16 mouse cellular contexts compared by ENCODE assay signal in the genomic region with DNA sequence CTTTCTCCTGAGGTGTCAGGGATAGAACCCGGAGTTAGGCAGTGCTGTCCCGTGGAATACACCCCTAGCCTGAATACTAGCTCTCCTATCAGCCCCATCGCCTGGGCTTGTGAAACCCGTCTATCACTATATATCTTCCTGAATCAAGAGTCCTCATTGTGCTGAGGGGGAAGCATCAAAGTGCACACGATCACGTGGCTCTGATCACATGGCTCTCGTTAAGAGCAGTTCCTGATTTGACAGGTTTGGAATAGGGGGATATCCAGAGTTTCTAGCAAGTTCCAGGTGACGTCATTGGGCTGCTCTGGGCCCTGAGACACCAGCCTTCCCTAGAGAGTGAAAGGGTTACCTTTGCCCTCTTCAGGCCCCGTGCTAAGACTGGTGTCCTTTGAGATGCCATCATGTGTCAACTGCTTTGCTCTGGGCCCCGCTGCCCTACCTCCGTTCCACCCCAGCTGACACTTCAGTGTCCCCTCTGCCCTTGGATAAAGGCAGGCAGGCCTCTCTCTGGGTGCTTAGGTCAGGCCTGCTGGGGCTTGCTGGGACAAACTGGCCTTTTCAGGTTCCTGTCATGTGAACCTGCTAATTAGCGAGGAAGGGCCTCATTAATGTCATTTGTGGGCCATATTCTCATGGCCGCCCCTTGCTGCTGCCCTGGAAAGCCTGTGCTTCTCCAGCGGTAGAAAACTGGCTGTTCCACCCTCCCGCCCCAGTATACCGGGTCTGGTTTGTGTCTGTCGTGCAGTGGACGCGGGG. TPM values are rescaled to one million over a fixed set of nuclear protein-coding genes. Genes with fewer than 3 reads are reported as not detected.
DNase-seq lines count a peak whose midpoint lies in the region; ATAC-seq and TF ChIP-seq lines count a peak whose summit lies in the region.
"Had no signal": no experiment of that assay in that cellular context is flagged by ENCODE, and none has a peak within 500 bp of the region (broad histone marks: within the 10 kb centered on the region; RNA-seq: fewer than 3 reads in every experiment).

No protein-coding gene starts in this region.

- TF ChIP-seq POLR2A in heart, adult 2 months (IDR thresholded peaks at IDR 0.05; ENCODE audit: insufficient read depth, low read depth, low read length): no peak

- DNase-seq in heart, adult 11 months: peak; percentile 70
- no peak for DNase-seq in heart, adult 2 months
- DNase-seq in kidney, adult 11 months: peak; percentile 70
- no peak for DNase-seq in kidney, postnatal 10 days
- no peak for DNase-seq in gastrocnemius, postnatal 10 days
- no peak for DNase-seq in lung, adult 18-20 months
- DNase-seq: adrenal gland, postnatal 25 days; cerebellum, postnatal 36 days; forebrain, postnatal 0 days had no signal

- H3K9ac ChIP-seq in heart, adult 2 months (ENCODE audit: low read depth, low read length): no peak overlapping the region
- H3K9ac ChIP-seq: embryonic facial prominence, embryonic 15.5 days; forebrain, postnatal 0 days; midbrain, embryonic 13.5 days had no signal

- ATAC-seq in common myeloid progenitor, adult 5-6 weeks (replicated peaks; ENCODE audit: low read depth, poor library complexity, severe bottlenecking): peak; percentile 15; the same call in 1 of the 2 replicates
- peak; percentile 23; the same call in 1 of the 2 replicates for ATAC-seq in megakaryocyte progenitor cell, adult 5-6 weeks (replicated peaks; ENCODE audit: poor library complexity)
- ATAC-seq: forebrain, postnatal 0 days; lung, postnatal 0 days had no signal

- no peak for TF ChIP-seq CTCF in heart, adult 2 months (IDR thresholded peaks at IDR 0.05)

- H3K4me3 ChIP-seq in heart, adult 2 months: no peak overlapping the region
- H3K4me3 ChIP-seq: embryonic facial prominence, embryonic 15.5 days; midbrain, embryonic 13.5 days had no signal

- no peak overlapping the region for H3K27ac ChIP-seq in heart, adult 2 months
- H3K27ac ChIP-seq: embryonic facial prominence, embryonic 15.5 days had no signal

- WGBS in heart, adult 2 months: 76% methylated on average over 19 of the region's 19 CpGs

- intact Hi-C loops in heart, adult 2 months (cut with DNase I): no loop called here

- no peaks in the 10 kb centered on the region for H3K4me1 ChIP-seq in heart, adult 2 months (ENCODE audit: control insufficient read depth, insufficient read depth, low read length)

- no peaks in the 10 kb centered on the region for H3K36me3 ChIP-seq in heart, adult 2 months (ENCODE audit: control insufficient read depth, insufficient read depth, low read length)
- H3K36me3 ChIP-seq: embryonic facial prominence, embryonic 15.5 days; midbrain, embryonic 13.5 days had no signal

- no peak for TF ChIP-seq EP300 in heart, adult 2 months (IDR thresholded peaks at IDR 0.05; ENCODE audit: insufficient read depth, low read depth, low read length)

- peaks cover 2% of the 10 kb centered on the region for H3K27me3 ChIP-seq in heart, adult 2 months (ENCODE audit: control insufficient read depth, insufficient read depth, low read length)

- no peaks in the 10 kb centered on the region for H3K79me2 ChIP-seq in heart, adult 2 months (replicated peaks; ENCODE audit: control insufficient read depth, insufficient read depth, low read length)

RNA-seq across cellular contexts. Expression of a gene that starts 4.3 kb away (rescaled TPM):
- not detected for total RNA-seq in heart, adult 2 months (2021)
- 0.44 and 0.76 TPM in 2 replicates for polyA plus RNA-seq in heart, adult 2 months (2012; rRNA removed)
- 1.2 TPM in 1 of 2 replicates, not detected in the other for total RNA-seq in common myeloid progenitor, adult 5-6 weeks (2017)
- 0.12 and 0.27 TPM in 2 replicates for total RNA-seq in megakaryocyte progenitor cell, adult 5-6 weeks (2015)
- 0.33 and 0.95 TPM in 2 replicates for total RNA-seq in megakaryocyte progenitor cell, adult 5-6 weeks (2017)
- total RNA-seq in gastrocnemius, postnatal 10 days (2021): not detected
- total RNA-seq: adrenal gland, postnatal 25 days; left cerebral cortex, adult 8-10 months had no signal
- polyA plus RNA-seq: spleen, adult 2 months had no signal

RNA-seq across cellular contexts. Expression of a gene that starts 5.1 kb away (rescaled TPM):
- total RNA-seq in heart, adult 2 months (2021): 1 to 10 TPM; 1.2 to 1.4 TPM
- 0.64 and 1.00 TPM in 2 replicates for polyA plus RNA-seq in heart, adult 2 months (2012; rRNA removed)
- 0.39 and 0.87 TPM in 2 replicates for total RNA-seq in common myeloid progenitor, adult 5-6 weeks (2017)
- total RNA-seq in megakaryocyte progenitor cell, adult 5-6 weeks (2015): 1.6 and 2.3 TPM in 2 replicates
- 0.29 and 0.71 TPM in 2 replicates for total RNA-seq in megakaryocyte progenitor cell, adult 5-6 weeks (2017)
- total RNA-seq in gastrocnemius, postnatal 10 days (2021): under 1 TPM; 0.47 to 0.50 TPM

RNA-seq across cellular contexts. Expression of a gene that starts 41.1 kb away (rescaled TPM):
- under 1 TPM; 0.34 to 0.39 TPM for total RNA-seq in heart, adult 2 months (2021)
- polyA plus RNA-seq in heart, adult 2 months (2012; rRNA removed): 0.55 and 0.61 TPM in 2 replicates
- 1.4 TPM in 1 of 2 replicates, not detected in the other for total RNA-seq in common myeloid progenitor, adult 5-6 weeks (2017)
- 8.2 and 8.7 TPM in 2 replicates for total RNA-seq in megakaryocyte progenitor cell, adult 5-6 weeks (2015)
- total RNA-seq in megakaryocyte progenitor cell, adult 5-6 weeks (2017): 0.68 and 2.8 TPM in 2 replicates
- 1 to 10 TPM in 1 of 2 experiments, under 1 TPM in 1; 0.66 to 1.6 TPM for total RNA-seq in gastrocnemius, postnatal 10 days (2021)
- total RNA-seq: forebrain, postnatal 0 days had no signal

RNA-seq across cellular contexts. Expression of a gene that starts 56.3 kb away (rescaled TPM):
- total RNA-seq in heart, adult 2 months (2021): under 1 TPM; 0.23 to 0.43 TPM
- polyA plus RNA-seq in heart, adult 2 months (2012; rRNA removed): 0.86 and 1.1 TPM in 2 replicates
- total RNA-seq in common myeloid progenitor, adult 5-6 weeks (2017): not detected in 2 replicates
- 0.32 and 0.86 TPM in 2 replicates for total RNA-seq in megakaryocyte progenitor cell, adult 5-6 weeks (2015)
- total RNA-seq in megakaryocyte progenitor cell, adult 5-6 weeks (2017): 0.37 and 0.81 TPM in 2 replicates
- under 1 TPM; 0.47 TPM for total RNA-seq in gastrocnemius, postnatal 10 days (2021)

Comparison
In these comparisons a context has a peak if more than half of its experiments do, and no peak if none do; other contexts are left out.
1. DNase-seq: peak in heart, adult 11 months (single experiment) and kidney, adult 11 months (single experiment); none in heart, adult 2 months (0 of 2), kidney, postnatal 10 days (single experiment), gastrocnemius, postnatal 10 days (single experiment) and lung, adult 18-20 months (0 of 2).